Mouse (Mus musculus): ENCODE data around the gene Sco1. TPM values are rescaled to one million over a fixed set of nuclear protein-coding genes. Genes with fewer than 3 reads are reported as not detected.

Gene Sco1
- total RNA-seq, 2 experiments from 2014 or later, result 2.9 TPM; not detected in 1

DNA sequence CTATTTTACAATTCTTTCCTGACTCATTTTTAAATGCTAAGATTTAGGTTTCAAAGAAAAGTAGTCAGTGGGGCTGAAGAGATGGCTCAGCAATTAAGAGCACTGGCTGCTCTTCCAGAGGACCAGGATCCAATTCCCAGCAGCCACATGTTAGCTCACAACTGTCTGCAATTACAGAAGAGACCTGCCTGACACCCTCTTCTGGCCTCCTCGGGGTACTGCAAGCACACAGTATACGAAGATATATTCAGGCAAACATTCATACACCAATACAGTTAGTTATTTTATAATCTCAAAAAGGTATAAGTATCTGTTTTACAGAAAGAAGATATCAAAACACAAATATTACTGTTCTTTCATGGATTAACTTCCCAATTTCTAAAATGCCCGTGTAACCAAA, 12.7 kb upstream of the Sco1 start:
- no peak for ATAC-seq (replicated peaks; ENCODE audit: low FRiP score, poor library complexity, severe bottlenecking)

DNA sequence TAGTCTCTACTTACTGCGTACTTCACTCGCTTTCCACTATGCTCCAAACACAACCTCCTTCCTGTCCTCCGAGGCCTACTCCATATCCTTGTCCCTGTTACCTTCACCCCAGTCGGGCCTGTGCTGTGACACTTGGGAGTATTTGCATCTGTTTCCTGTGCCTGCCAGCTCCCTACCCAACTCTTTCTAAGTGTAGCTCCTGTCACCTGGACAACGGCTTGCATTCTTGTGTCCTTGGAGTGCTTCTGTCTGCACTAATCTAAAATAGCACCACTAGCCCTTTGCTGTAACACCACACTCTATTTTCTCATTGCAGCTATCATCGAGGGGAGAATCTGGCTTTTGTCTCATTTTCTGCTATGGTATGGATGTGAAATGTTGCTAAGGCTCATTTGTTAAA, 12.0 kb upstream of the Sco1 start:
- no peak for ATAC-seq (replicated peaks; ENCODE audit: low FRiP score, poor library complexity, severe bottlenecking)

DNA sequence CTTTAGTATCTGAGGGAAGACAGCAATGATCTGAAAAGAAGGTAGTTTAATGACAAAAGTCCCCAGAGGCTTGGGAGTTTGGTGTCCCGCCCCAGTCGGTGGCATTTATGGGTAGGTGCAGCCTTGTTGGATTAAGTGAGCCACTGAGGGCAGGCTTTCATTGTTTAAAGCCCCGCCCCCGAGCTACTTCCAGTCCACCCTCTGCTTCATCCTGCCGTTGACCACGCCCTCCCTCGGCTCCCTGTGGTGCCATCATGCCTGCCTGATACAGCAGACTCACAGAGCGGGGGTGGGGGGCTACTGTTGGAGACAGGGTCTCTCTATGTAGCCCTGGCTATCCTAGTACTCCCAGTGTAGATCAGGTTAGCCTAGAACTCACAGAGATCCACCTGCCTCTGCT, 9.5 kb upstream of the Sco1 start:
- no peak for ATAC-seq (replicated peaks; ENCODE audit: low FRiP score, poor library complexity, severe bottlenecking)

DNA sequence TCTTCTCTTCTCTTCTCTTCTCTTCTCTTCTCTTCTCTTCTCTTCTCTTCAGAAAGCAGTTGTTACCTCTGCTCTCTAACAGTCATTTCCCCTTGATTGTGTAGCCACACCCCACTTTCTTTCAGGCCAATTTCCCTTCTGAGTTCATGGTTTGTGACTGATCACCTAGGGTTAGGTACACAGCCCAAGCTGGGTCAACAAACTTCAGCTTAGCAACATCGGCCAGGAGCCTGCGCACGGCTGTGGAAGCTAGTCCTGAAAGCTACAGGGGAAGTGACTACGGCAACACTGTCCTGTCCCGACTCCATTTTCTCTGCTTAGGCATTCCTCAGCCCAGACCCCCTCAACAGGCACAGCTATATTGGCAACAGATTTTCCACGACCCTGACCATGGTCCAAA, 7.5 kb upstream of the Sco1 start:
- ATAC-seq (replicated peaks; ENCODE audit: low FRiP score, poor library complexity, severe bottlenecking), result no peak

DNA sequence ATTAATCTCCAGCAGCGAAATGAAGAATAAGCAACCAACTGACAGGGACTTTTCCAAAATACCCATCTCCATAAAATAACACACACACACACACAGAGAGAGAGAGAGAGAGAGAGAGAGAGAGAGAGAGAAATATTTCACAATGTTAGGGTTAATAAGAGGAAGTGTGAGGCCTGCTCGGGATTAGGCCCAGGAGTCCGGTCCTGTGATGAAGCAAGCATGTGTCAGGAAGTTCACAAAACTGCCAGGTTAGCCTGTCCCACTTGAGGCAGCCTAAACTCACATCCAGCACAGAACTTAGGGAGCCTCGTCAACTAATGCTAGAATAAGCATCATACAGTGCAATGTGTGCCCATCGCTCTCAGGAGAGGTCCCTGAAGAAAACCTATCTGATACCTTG, 5.3 kb upstream of the Sco1 start:
- no peak for ATAC-seq (replicated peaks; ENCODE audit: low FRiP score, poor library complexity, severe bottlenecking)

DNA sequence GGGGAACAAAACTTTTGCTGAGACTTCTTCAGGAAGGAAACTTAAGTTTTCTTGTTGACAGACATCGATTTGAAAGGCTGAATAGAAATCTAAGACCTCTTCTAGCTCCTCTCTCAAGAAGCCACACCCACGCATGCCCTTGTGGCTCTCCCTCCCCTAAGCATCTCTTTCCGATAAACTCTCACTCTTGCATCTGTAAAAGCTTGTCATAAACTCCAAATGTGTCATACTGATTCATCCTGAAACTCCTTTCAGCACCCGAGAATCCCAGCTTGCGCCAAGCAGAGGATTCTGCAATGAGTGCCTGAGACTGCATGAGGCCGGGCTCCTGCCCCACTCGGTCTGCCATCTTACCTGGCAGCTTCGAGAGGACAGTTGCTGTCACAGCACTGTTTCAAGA, 4.0 kb upstream of the Sco1 start:
- no peak for ATAC-seq (replicated peaks; ENCODE audit: low FRiP score, poor library complexity, severe bottlenecking)

DNA sequence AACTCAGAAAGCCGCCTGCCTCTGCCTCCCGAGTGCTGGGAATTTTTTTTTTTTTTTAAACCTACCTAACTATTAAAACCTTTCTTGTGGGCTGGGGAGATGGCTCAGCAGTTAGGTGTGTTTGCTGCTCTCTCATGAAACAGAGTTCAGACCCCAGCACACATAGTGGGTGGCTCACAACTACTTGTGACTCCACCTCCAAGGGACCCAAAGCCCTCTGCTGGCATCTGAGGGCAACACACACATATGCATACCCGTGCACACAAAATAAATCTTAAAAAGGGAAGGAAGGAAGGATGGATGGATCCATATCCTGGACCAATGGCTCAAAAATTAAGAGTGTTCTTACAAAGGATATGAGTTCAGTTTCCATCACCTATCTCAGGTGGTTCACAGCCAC, 3.2 kb upstream of the Sco1 start:
- ATAC-seq (replicated peaks; ENCODE audit: low FRiP score, poor library complexity, severe bottlenecking), result no peak

DNA sequence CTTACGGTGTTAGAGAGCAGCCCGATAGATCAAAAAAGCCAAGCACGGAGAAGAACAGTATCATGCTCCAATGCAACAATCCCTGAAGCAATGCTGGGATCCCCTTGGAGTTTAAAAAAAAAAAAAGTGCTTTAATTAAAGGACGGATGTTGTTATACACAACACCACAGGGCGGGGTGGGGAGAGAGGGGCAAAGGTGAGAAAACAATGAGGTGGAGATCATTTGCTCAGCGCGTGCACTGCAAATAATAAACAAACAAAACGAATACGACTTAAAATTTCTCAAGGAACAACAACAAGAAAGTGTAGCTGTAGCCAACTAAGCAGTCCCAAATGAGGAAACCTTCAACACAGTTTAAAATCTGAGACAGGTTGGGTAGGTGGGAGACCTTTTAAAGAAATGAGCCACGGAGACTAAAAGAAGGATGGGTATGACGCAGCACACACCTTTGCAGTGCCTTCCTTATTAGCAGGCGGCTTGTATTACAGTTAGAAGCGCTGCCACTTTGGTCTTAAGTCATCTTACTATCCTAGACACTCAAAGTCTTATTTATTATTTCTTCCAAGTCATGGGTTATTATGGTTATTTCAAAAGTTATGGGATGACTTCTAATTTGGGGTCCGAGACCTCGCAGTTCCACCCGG, 672 bp upstream of the Sco1 start:
- ATAC-seq (replicated peaks; ENCODE audit: low FRiP score, poor library complexity, severe bottlenecking), result 0 out of 2 replicates have a peak, but pooled peaks have one; percentile 44

DNA sequence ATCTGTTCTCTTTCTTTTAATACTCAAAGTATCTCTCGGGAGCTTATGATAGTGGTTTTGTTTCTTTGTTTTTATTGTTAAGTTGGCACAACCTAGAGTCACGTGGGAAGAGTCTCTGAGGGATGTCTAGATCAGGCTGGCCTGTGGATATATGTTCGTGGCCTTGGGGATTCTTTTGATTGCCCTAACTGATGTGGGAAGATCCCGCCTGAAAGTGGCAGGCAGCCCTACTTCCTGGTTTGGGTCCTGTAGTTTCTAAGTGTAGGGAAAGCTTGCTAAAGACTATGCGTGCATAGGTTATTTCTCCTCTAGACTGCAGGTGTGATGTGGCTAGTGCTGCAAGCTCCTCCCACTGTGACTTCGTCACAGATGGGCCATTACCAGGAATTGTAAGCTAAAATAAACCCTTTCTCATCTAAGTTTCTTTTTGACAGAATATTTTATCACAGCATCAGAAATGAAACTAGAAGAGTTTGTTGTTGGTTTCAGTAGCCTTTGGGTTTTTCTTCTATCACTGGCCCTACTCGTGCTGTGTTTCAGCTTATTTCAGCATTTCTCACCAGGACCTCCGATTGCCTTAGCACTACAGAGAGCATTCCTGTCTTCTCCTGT, 2.4 kb downstream of the Sco1 start:
- ATAC-seq (replicated peaks; ENCODE audit: low FRiP score, poor library complexity, severe bottlenecking), result no peak

DNA sequence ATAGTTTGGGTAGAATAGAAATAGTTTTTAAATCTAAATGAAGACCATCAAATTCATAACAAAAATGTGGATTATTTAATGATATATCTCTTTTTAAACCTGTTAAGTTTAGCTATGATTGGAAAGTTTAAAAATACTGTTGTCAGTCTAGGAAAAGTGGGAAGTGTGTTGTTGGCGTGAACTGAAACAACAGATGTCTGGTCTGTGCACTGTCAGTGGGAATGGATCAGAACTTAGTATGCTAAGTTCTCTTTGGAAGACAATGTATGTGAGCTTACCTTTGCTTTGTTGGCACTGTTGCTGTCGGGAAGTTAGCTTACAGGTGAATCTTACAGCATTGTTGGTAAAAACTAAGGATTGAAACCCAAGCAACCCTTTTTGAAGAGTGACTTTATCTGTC, 8.8 kb downstream of the Sco1 start:
- no peak for ATAC-seq (replicated peaks; ENCODE audit: low FRiP score, poor library complexity, severe bottlenecking)

DNA sequence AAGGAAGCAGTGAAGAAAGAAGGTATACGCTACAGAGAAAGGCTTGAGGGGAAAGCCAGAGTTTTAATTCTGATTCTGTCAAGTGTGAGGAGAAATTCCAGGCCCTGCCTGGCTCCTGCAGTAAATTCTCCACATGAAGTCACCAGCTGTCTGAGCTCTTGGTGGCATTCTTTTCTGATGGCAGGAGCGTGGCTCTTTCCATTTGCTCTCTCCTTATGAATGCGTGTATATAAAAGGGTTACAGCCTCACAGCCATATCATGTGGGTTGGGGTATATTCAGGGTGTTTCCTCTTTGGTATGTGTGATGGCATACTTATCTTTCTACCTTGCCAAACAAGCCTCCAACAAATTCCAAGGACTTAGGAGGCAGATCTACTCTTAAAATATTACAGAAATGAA, 10.3 kb downstream of the Sco1 start:
- ATAC-seq (replicated peaks; ENCODE audit: low FRiP score, poor library complexity, severe bottlenecking), result no peak

DNA sequence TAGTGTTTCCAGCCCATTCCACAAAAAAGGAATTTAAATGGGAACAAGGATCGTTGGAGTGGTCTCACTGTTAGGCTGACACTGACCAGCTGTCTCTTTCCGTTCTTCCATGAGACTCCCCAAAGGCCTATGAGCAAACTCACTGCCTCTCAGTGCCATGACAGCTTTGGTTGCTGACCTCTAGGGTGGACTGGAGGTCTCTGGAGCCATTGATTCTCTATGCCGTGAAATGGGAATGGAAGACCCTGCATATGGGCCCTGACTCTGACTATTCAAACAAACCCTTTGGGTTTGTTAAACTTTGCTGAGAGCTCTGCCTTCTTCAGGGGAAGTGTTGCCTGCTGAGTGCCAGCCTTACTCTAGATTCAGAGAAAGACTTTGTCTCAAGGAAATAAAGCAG, 15.3 kb downstream of the Sco1 start:
- no peak for ATAC-seq (replicated peaks; ENCODE audit: low FRiP score, poor library complexity, severe bottlenecking)

DNA sequence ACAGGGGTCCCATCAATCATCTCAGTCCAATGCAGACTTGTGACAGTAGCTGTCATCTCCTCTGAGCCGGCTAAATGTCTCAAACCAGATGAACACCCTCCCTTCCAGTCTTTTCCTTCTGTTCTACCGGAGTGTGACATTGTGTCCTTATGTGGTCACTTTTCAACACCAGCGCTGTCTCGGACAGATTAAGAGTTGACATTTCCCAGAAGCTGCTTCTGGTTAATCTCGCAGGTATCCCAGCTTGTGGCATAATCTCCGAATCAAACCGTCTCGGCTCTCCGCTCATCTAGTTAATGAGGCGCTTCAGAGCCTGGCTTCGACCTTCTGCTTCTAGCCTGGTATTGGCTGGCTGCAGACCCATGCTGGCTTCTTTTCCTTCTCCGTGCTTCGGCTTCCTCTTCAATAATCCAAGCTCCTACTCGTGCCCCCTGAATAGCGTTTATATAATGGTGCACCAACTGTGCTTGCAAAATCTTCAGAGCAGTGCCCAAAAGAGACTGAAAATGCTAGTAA, 20.2 kb downstream of the Sco1 start:
- ATAC-seq (replicated peaks; ENCODE audit: low FRiP score, poor library complexity, severe bottlenecking), result no peak

DNA sequence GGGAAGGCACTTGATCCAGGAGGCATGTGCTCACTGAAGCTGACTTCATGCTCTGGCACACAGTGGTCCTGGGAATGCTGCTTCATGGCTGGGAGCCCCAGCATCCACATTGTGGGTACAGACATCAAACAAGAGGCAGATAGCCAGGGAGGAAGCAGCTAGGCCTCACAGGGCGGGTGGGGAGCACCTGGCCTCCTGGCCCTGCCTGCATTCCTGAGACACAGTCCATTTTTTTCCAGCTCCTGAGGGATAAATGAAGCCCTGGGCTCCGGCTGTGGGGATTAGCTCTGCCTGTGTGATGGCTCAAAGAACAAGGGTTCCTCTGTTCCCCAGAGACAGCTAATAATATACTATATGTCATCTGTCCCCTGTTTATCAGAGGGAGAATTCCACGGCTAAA, 22.6 kb downstream of the Sco1 start:
- no peak for ATAC-seq (replicated peaks; ENCODE audit: low FRiP score, poor library complexity, severe bottlenecking)

DNA sequence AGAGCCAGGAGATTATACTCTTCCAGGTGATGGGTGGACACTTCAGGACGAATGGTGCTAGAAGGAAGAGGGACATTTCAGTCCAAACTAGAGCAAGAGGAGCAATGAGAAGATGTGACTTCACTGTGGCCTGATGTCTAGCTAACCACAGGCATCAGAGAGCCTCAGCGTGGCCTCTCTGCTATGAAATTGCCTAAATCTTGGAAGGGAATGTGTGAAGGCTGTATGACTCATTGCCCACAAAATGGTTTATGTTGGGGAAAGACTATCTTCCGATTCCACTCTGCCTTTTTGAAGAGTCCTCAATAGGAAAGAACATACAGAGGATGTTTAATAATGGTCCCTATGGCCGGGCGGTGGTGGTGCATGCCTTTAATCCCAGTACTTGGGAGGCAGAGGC, 24.3 kb downstream of the Sco1 start:
- ATAC-seq (replicated peaks; ENCODE audit: low FRiP score, poor library complexity, severe bottlenecking), result no peak

DNA sequence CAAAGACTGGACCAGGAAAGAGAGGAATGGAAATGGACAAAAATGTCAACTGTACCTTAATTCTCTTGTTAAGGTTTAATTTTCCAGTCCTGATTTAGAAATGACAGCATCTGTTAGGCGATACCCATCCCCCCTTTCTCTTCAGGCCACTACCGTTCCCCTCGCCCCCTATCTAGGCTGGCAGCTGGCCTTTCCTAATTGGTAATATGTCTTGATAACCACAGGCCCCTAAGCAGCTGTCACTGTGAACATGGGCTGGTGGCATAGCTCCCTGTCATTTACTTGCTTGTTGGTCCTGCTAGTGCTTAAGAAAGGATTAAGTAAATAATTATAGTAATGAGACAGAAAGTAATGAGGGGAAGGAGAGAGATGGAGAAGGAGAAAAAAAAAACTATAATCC, 25.0 kb downstream of the Sco1 start:
- ATAC-seq (replicated peaks; ENCODE audit: low FRiP score, poor library complexity, severe bottlenecking), result no peak

DNA sequence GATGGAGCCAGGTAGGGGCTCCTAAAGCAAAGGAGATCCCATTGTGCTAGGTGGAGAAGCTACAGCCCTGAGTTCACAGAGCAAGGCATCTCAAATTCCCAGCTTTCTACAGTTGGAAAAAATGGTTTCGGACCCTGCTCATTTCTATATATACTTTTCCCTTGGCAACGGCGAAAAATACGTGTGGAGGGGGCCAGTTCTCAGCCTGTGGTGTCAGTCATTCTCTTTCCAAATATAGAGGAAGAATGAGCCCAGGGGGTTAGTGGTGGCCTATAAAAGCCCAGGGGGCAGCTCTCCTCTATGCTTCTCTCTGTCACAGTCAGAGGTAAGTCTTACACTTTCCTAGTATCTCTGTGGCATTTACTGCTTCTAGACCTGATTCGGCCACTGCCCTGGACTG, 25.5 kb downstream of the Sco1 start, which contains the start of gene Myh3:
Gene Myh3, plus strand, starts transcription at position 301 of the 400 bp plus-strand sequence.
- ATAC-seq (replicated peaks; ENCODE audit: low FRiP score, poor library complexity, severe bottlenecking), result no peak

DNA sequence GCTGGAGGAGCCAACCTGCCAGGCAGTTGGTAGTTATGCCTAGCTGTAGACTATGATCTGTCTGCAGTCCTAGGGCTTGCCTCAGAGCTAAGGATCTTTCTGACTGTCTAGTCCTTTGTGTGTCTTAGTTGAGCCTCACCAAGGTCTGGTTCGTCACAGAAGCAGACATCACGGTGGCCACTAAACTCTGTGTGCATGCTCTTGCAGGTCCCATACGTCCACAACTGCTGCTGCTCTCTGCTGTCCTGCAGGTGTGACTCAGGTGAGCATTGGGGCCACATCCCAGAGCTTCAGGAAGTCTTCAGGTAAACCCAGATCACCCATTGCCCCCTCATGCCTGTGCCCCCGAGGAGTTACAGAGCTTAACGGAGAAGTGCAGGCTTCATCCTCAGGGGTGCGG, 26.4 kb downstream of the Sco1 start:
- ATAC-seq (replicated peaks; ENCODE audit: low FRiP score, poor library complexity, severe bottlenecking), result no peak

DNA sequence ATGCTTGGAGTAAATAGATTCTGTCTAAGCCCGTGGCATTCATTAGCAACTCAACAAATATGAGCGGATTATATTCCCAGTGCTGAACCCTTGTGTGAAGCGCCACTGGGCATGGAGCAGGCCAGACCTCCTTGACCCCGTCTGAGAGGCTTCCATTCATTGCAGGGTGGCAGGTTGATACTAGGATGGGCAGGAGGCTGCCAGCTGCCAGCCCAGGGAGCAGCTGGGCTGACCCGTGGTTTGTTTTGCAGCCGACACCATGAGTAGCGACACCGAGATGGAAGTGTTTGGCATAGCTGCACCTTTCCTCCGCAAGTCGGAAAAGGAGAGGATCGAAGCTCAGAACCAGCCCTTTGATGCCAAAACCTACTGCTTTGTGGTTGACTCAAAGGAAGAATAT, 27.3 kb downstream of the Sco1 start:
- ATAC-seq (replicated peaks; ENCODE audit: low FRiP score, poor library complexity, severe bottlenecking), result no peak

DNA sequence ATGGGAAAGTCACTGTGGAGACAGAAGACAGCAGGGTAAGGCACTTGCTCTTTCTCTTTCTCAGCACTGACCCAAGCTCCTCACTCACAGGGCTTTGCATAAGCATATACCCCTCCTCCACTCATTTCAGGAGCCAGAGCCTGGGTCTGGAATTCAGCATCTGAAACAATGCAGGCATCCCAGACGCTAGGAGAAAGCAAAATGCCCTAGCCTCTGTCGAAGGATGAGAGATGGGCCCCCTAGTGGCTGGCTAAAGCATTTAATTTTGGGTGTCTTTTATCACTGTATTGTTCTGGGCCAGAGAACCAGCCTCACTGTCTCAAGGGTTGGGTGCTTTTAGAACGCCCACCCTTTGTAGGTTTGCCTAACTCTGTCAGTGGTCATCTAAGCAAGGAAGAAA, 27.7 kb downstream of the Sco1 start:
- ATAC-seq (replicated peaks; ENCODE audit: low FRiP score, poor library complexity, severe bottlenecking), result peak; percentile 55

DNA sequence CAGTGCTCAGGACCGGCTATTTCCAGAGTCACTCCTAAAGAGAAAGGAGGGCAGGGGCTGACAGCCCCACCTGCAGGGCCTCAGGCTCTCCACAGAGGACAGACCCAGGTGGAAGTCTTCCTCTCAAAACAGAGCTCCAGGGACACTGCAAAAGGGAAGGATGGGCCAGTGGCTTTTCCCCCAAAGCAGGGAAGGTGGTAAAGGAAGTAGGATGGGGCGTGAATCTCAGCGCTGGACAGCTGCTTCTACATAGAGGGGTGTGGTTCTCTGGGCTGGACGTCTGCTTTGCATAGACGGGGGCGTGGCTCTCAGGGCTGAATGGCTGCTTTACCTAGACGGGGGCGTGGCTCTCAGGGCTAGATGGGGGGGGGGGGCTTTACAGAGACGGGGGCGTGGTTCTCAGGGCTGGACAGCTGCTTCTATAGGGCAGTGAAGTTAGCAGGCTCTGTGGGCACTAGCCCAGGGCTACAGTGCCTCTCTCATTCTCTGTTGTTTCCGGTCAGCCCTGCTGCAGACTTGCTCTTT, 28.7 kb downstream of the Sco1 start:
- ATAC-seq (replicated peaks; ENCODE audit: low FRiP score, poor library complexity, severe bottlenecking), result no peak

DNA sequence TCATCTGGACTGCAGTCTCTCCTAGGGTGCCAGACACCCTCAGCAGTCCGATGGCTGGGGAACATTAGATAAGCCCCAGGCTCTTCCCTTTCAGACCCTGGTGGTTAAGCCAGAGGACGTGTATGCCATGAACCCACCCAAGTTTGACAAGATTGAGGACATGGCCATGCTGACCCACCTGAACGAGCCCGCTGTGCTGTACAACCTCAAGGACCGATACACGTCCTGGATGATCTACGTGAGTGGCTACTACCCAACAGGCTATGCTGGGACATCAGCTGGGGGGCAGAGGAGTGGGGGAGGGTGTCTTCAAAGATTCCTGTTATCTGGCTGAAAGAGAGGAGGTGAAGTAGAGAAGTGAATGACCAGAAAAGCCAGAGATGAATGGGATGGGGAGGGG, 29.7 kb downstream of the Sco1 start:
- no peak for ATAC-seq (replicated peaks; ENCODE audit: low FRiP score, poor library complexity, severe bottlenecking)

Measured in erythroid progenitor cell, adult 5-6 weeks (primary cell).